Mouse (Mus musculus): ENCODE results near the gene Gm13199.

- TF ChIP-seq CTCF (IDR thresholded peaks at IDR 0.05; ENCODE audit: low read depth, low read length) (no peak), EP300 (IDR thresholded peaks at IDR 0.05; ENCODE audit: insufficient read depth, low read depth, low read length) (no peak), POLR2A (IDR thresholded peaks at IDR 0.05; ENCODE audit: insufficient read depth, low read length) (no peak)
Measured at GRCm38 (mm10) chr2:5911282-5911965, 48.7 kb upstream of the Gm13199 start.
